Mouse (Mus musculus): Measurements from ENCODE around the gene Morc2a.

DNA sequence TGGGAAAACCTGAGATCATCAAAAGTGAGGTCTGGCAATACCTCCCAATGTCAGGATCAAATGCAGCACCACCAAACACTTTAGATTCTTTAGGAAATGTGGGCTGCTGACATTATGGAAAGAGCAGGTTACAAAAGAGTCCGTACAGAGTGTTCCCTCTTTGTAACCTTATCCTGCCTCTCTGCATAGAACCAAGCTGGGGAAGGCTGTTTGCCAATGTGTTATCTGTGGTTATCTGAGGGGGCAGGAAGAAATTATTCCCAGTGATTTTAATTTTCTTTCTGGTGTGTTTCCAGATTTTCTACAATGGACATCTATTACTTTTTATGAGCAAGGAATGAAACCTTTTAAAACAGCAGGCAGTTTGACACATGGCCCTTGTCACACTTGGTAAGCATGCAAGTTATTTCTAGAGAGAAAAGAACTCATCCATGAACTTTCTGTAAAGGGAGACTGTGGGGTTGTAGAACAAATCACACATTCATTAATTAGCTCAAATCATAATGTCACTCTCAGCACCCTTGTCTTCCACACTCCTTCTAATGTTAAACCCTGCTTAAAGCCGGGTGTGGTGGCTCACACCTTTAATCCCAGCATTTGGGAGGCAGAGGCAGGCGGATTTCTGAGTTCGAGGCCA is 24.5 kb upstream of the Morc2a start:
- TF ChIP-seq POLR2A (IDR thresholded peaks at IDR 0.05; ENCODE audit: control insufficient read depth, extremely low read depth, insufficient read depth, low read length, poor library complexity), result no peak
- TF ChIP-seq CTCF (IDR thresholded peaks at IDR 0.05; ENCODE audit: borderline replicate concordance, control insufficient read depth, extremely low read depth, insufficient read depth, low read length, poor library complexity), result no peak
